ENCODE assay signal across 1 mouse cellular context in genomic region chr5:134986298-134987268, GRCm38 (mm10).
TF ChIP-seq lines count a peak whose summit lies in the region.

No protein-coding gene starts in this region.

TF ChIP-seq in MEL, 35 proteins besides CTCF, POLR2A, EP300 and RAD21 (continued from another document):
- TF ChIP-seq TBP (IDR thresholded peaks at IDR 0.05; ENCODE audit: low read depth, low read length) (no peak), TAL1 (IDR thresholded peaks at IDR 0.05; ENCODE audit: low read length) (no peak), HCFC1 (IDR thresholded peaks at IDR 0.05; ENCODE audit: low read depth, low read length) (no peak), NELFE (IDR thresholded peaks at IDR 0.05; ENCODE audit: low read depth, low read length) (no peak), E2F4 (IDR thresholded peaks at IDR 0.05; ENCODE audit: borderline replicate concordance, low read depth, low read length) (no peak), MAZ (IDR thresholded peaks at IDR 0.05; ENCODE audit: low read depth, low read length) (no peak), ZKSCAN1 (IDR thresholded peaks at IDR 0.05; ENCODE audit: low read depth, low read length) (no peak), SMC3 (IDR thresholded peaks at IDR 0.05; ENCODE audit: low read depth, low read length) (no peak), BHLHE40 (IDR thresholded peaks at IDR 0.05; ENCODE audit: borderline replicate concordance, low read depth, low read length) (no peak), CHD2 (IDR thresholded peaks at IDR 0.05; ENCODE audit: low read length) (no peak), ELF1 (IDR thresholded peaks at IDR 0.05; ENCODE audit: low read depth, low read length) (no peak), GATA1 (IDR thresholded peaks at IDR 0.05; ENCODE audit: low read depth, low read length) (no peak), RCOR1 (IDR thresholded peaks at IDR 0.05; ENCODE audit: low read depth, low read length) (no peak), POLR2AphosphoS2 (IDR thresholded peaks at IDR 0.05; ENCODE audit: low read length) (no peak)
